Comparison of ENCODE assay signal across 9 mouse cellular contexts in genomic region chr5:148554242-148554641, GRCm38 (mm10). TPM values are rescaled to one million over a fixed set of nuclear protein-coding genes. Genes with fewer than 3 reads are reported as not detected.
DNase-seq lines count a peak whose midpoint lies in the region; ATAC-seq and TF ChIP-seq lines count a peak whose summit lies in the region.
"Had no signal": no experiment of that assay in that cellular context is flagged by ENCODE, and none has a peak within 500 bp of the region (broad histone marks: within the 10 kb centered on the region; RNA-seq: fewer than 3 reads in every experiment).

No protein-coding gene starts in this region.

- peaks cover 16% of the 10 kb centered on the region for H3K4me1 ChIP-seq in testis, adult 2 months (ENCODE audit: control insufficient read depth, insufficient read depth, low read length)
- peaks cover 46% of the 10 kb centered on the region for H3K4me1 ChIP-seq in liver, embryonic 13.5 days (replicated peaks)

- no peak overlapping the region for H3K27ac ChIP-seq in testis, adult 2 months (ENCODE audit: control insufficient read depth, insufficient read depth, low read depth, low read length)
- H3K27ac ChIP-seq in liver, embryonic 13.5 days, result no peak overlapping the region
- H3K27ac ChIP-seq: stomach, embryonic 15.5 days had no signal

- no peak for ATAC-seq in liver, embryonic 13.5 days (ENCODE audit: low read depth)

- H3K4me2 ChIP-seq in liver, embryonic 13.5 days, result peak overlapping the region; percentile 25

- H3K4me3 ChIP-seq in testis, adult 2 months (ENCODE audit: control insufficient read depth, low read depth, low read length), result peak overlapping the region; percentile 88
- no peak overlapping the region for H3K4me3 ChIP-seq in liver, embryonic 13.5 days (replicated peaks)
- H3K4me3 ChIP-seq: stomach, embryonic 15.5 days had no signal

- peak; percentile 92 for DNase-seq in heart, adult 11 months
- DNase-seq in heart, adult 8-10 months (ENCODE audit: low spot score), result no peak
- DNase-seq in testis, postnatal 14 days (ENCODE audit: low spot score), result no peak
- no peak for DNase-seq in liver, embryonic 13.5 days
- no peak for DNase-seq in urinary bladder, adult 2 months (ENCODE audit: low spot score)
- no peak for DNase-seq in natural killer cell, adult 2 months (ENCODE audit: low spot score in 2 of 2)
- no peak for DNase-seq in lung, postnatal 10 days

- no peak for TF ChIP-seq POLR2A in testis, adult 2 months (IDR thresholded peaks at IDR 0.05; ENCODE audit: control insufficient read depth, low read depth, low read length)

- no peaks in the 10 kb centered on the region for H3K27me3 ChIP-seq in testis, adult 2 months (ENCODE audit: control insufficient read depth, insufficient read depth, low read length)
- peaks cover 44% of the 10 kb centered on the region for H3K27me3 ChIP-seq in liver, embryonic 13.5 days
- H3K27me3 ChIP-seq: stomach, embryonic 15.5 days had no signal

- no peaks in the 10 kb centered on the region for H3K36me3 ChIP-seq in testis, adult 2 months (ENCODE audit: control insufficient read depth, insufficient read depth, low read length)
- no peaks in the 10 kb centered on the region for H3K36me3 ChIP-seq in liver, embryonic 13.5 days
- H3K36me3 ChIP-seq: stomach, embryonic 15.5 days had no signal

- no peak for TF ChIP-seq CTCF in testis, adult 2 months (IDR thresholded peaks at IDR 0.05; ENCODE audit: control insufficient read depth, insufficient read depth, insufficient replicate concordance, low read depth, low read length)

- H3K9ac ChIP-seq in liver, embryonic 13.5 days, result no peak overlapping the region
- H3K9ac ChIP-seq: stomach, embryonic 15.5 days had no signal

- 16% methylated on average over 7 of the region's 7 CpGs for WGBS in liver, embryonic 13.5 days (ENCODE audit: insufficient replicate concordance)

- H3K9me3 ChIP-seq in liver, embryonic 13.5 days (replicated peaks), result no peaks in the 10 kb centered on the region
- H3K9me3 ChIP-seq: stomach, embryonic 15.5 days had no signal

RNA-seq across cellular contexts. Expression of gene Ubl3, which starts 1.7 kb away (rescaled TPM):
- 10 to 100 TPM; 86.1 to 99.8 (median 92.6) TPM for total RNA-seq in heart, adult 8-10 months (2022)
- polyA plus RNA-seq in testis, adult 2 months (2012; rRNA removed), result 176 and 180 TPM in 2 replicates
- 18.5 and 21.0 TPM in 2 replicates for polyA plus RNA-seq in liver, embryonic 13.5 days (2015; fragmentation: Nextera tagmentation; extraction: Ambion mirVana)
- 50.8 and 66.5 TPM in 2 replicates for polyA plus RNA-seq in urinary bladder, adult 2 months (2012; rRNA removed)
